Mouse (Mus musculus) liver, embryonic 18 days (tissue): ENCODE results near the gene Olfr743. TPM values are rescaled to one million over a fixed set of nuclear protein-coding genes. Genes with fewer than 3 reads are reported as not detected.

ENCODE experiments used
- polyA plus RNA-seq: library from polyadenylated mRNA; depleted of rRNA; stranded (reverse); fragments of >200 nt; gene quantifications from 2 replicates; pipeline ENCODE4 v1.2.3, GENCODE M21; 2012; rRNA removed

Gene Olfr743
- not detected in 2 replicates for polyA plus RNA-seq

GRCm38 (mm10) chr14:50521539-50521938, at the start of gene Olfr743:
TSS of gene Olfr743 (plus strand) at chr14:50521839.

GRCm38 (mm10) chr14:50472438-50472837, 49.2 kb upstream of the Olfr743 start, which contains the start of gene Olfr741:
TSS of gene Olfr741 (plus strand) at chr14:50472738.

GRCm38 (mm10) chr14:50503300-50503699, 18.3 kb upstream of the Olfr743 start, which contains the start of gene Olfr742:
TSS of gene Olfr742 (plus strand) at chr14:50503600.

Other genes starting within 250 kb of the Olfr743 start
- not detected in 2 replicates for gene Olfr732, start 237.6 kb upstream of the Olfr743 start, polyA plus RNA-seq
- gene Olfr733, start 220.3 kb upstream of the Olfr743 start, polyA plus RNA-seq: not detected in 2 replicates
- not detected in 2 replicates for gene Olfr734, start 195.1 kb upstream of the Olfr743 start, polyA plus RNA-seq
- gene Olfr735, start 173.0 kb upstream of the Olfr743 start, polyA plus RNA-seq: 0.02 TPM in 1 of 2 replicates, not detected in the other
- gene Tlr11, start 163.9 kb upstream of the Olfr743 start, polyA plus RNA-seq: 0.26 and 0.31 TPM in 2 replicates
- gene Olfr736, start 140.7 kb upstream of the Olfr743 start, polyA plus RNA-seq: not detected in 2 replicates
- gene Olfr738, start 114.3 kb upstream of the Olfr743 start, polyA plus RNA-seq: not detected in 2 replicates
- gene Olfr739, start 103.2 kb upstream of the Olfr743 start, polyA plus RNA-seq: not detected in 2 replicates
- gene Olfr740, start 76.3 kb upstream of the Olfr743 start, polyA plus RNA-seq: not detected in 2 replicates
- gene Olfr741, start 49.1 kb upstream of the Olfr743 start, polyA plus RNA-seq: not detected in 2 replicates
- not detected in 2 replicates for gene Olfr742, start 18.2 kb upstream of the Olfr743 start, polyA plus RNA-seq
- gene Olfr744, start 93.0 kb downstream of the Olfr743 start, polyA plus RNA-seq: not detected in 2 replicates
- gene Olfr745, start 117.5 kb downstream of the Olfr743 start, polyA plus RNA-seq: not detected in 2 replicates
- not detected in 2 replicates for gene Olfr746, start 125.2 kb downstream of the Olfr743 start, polyA plus RNA-seq
- gene Olfr747, start 171.4 kb downstream of the Olfr743 start, polyA plus RNA-seq: not detected in 2 replicates
- gene Olfr748, start 185.5 kb downstream of the Olfr743 start, polyA plus RNA-seq: not detected in 2 replicates
- gene Olfr749, start 223.3 kb downstream of the Olfr743 start, polyA plus RNA-seq: not detected in 2 replicates